Mouse (Mus musculus): ENCODE measurements around the gene Alox5. TPM values are rescaled to one million over a fixed set of nuclear protein-coding genes. Genes with fewer than 3 reads are reported as not detected.
A peak's percentile ranks its signal among the peaks of the same experiment; 100 is the strongest.
"Not testable (repeated sequence)": the region's sequence is repeated elsewhere in the genome, so short reads cannot be mapped to it uniquely, and the experiment has no call there.

The Alox5 gene
- 1 to 10 TPM; 1.5 to 3.8 TPM for total RNA-seq (2021)

- intact Hi-C loops (cut with DNase I) = no loop called here
- no peak for DNase-seq (ENCODE audit: low spot score in 2 of 2)
Observed at GRCm38 (mm10) chr6:116460544-116461283, at the start of gene Alox5. TSS of gene Alox5 (minus strand) at chr6:116461178.

- DNase-seq (ENCODE audit: low spot score in 2 of 2); intact Hi-C loops (cut with DNase I): not testable (repeated sequence)
Observed at GRCm38 (mm10) chr6:116506302-116507003, 45.5 kb upstream of the Alox5 start, which contains the start of gene Olfr212. TSS of gene Olfr212 (plus strand) at chr6:116506516.

- intact Hi-C loops (cut with DNase I) = no loop called here
Observed at GRCm38 (mm10) chr6:116495960-116496359, 35.0 kb upstream of the Alox5 start.

GRCm38 (mm10) chr6:116493742-116494141, 32.8 kb upstream of the Alox5 start:
- intact Hi-C loops (cut with DNase I) = no loop called here
- no peak for DNase-seq (ENCODE audit: low spot score in 2 of 2)

More at GRCm38 (mm10) chr6:116495960-116496359, 35.0 kb upstream of the Alox5 start:
- no peak for DNase-seq (ENCODE audit: low spot score in 2 of 2)

GRCm38 (mm10) chr6:116488791-116489190, 27.8 kb upstream of the Alox5 start, which contains the start of gene Olfr211:
TSS of gene Olfr211 (plus strand) at chr6:116489091.
- intact Hi-C loops (cut with DNase I) = no loop called here
- DNase-seq (ENCODE audit: low spot score in 2 of 2) = no peak

GRCm38 (mm10) chr6:116486833-116487232, 25.9 kb upstream of the Alox5 start:
- intact Hi-C loops (cut with DNase I) = no loop called here
- DNase-seq (ENCODE audit: low spot score in 2 of 2) = no peak

GRCm38 (mm10) chr6:116485081-116485480, 24.1 kb upstream of the Alox5 start:
- DNase-seq (ENCODE audit: low spot score in 2 of 2) = no peak

GRCm38 (mm10) chr6:116468081-116468480, 7.1 kb upstream of the Alox5 start:
- intact Hi-C loops (cut with DNase I) = no loop called here
- DNase-seq (ENCODE audit: low spot score in 2 of 2) = no peak

More at GRCm38 (mm10) chr6:116485081-116485480, 24.1 kb upstream of the Alox5 start:
- intact Hi-C loops (cut with DNase I) = no loop called here

GRCm38 (mm10) chr6:116459232-116459631, 1.7 kb downstream of the Alox5 start:
- DNase-seq (ENCODE audit: low spot score in 2 of 2) = no peak
- intact Hi-C loops (cut with DNase I) = no loop called here

GRCm38 (mm10) chr6:116458728-116459127, 2.2 kb downstream of the Alox5 start:
- intact Hi-C loops (cut with DNase I) = no loop called here
- DNase-seq (ENCODE audit: low spot score in 2 of 2) = no peak

GRCm38 (mm10) chr6:116456482-116456881, 4.5 kb downstream of the Alox5 start:
- intact Hi-C loops (cut with DNase I) = no loop called here

GRCm38 (mm10) chr6:116455781-116456180, 5.2 kb downstream of the Alox5 start:
- DNase-seq (ENCODE audit: low spot score in 2 of 2) = peak in 1 of 2 experiments; percentile 6
- intact Hi-C loops (cut with DNase I) = no loop called here

More at GRCm38 (mm10) chr6:116456482-116456881, 4.5 kb downstream of the Alox5 start:
- no peak for DNase-seq (ENCODE audit: low spot score in 2 of 2)

- intact Hi-C loops (cut with DNase I) = no loop called here
- DNase-seq (ENCODE audit: low spot score in 2 of 2) = no peak
Observed at GRCm38 (mm10) chr6:116440849-116441248, 20.1 kb downstream of the Alox5 start.

- intact Hi-C loops (cut with DNase I) = no loop called here
- DNase-seq (ENCODE audit: low spot score in 2 of 2) = no peak
Observed at GRCm38 (mm10) chr6:116440447-116440846, 20.5 kb downstream of the Alox5 start.

- intact Hi-C loops (cut with DNase I) = no loop called here
- DNase-seq (ENCODE audit: low spot score in 2 of 2) = no peak
Observed at GRCm38 (mm10) chr6:116439531-116439930, 21.4 kb downstream of the Alox5 start.

- no peak for DNase-seq (ENCODE audit: low spot score in 2 of 2)
- intact Hi-C loops (cut with DNase I) = no loop called here
Observed at GRCm38 (mm10) chr6:116438864-116439263, 22.1 kb downstream of the Alox5 start.

GRCm38 (mm10) chr6:116428282-116428681, 32.7 kb downstream of the Alox5 start:
- intact Hi-C loops (cut with DNase I) = loop anchor here (10.0 kb wide), 1 partner anchor 413 kb away; no protein-coding TSS in a partner anchor

GRCm38 (mm10) chr6:116427552-116427951, 33.4 kb downstream of the Alox5 start:
- intact Hi-C loops (cut with DNase I) = loop anchor here (10.0 kb wide), 1 partner anchor 413 kb away; no protein-coding TSS in a partner anchor

More at GRCm38 (mm10) chr6:116428282-116428681, 32.7 kb downstream of the Alox5 start:
- DNase-seq (ENCODE audit: low spot score in 2 of 2) = no peak

GRCm38 (mm10) chr6:116423664-116424063, 37.3 kb downstream of the Alox5 start:
- DNase-seq (ENCODE audit: low spot score in 2 of 2) = no peak
- intact Hi-C loops (cut with DNase I) = loop anchor here (5.0 to 10.0 kb wide), 2 partner anchors 156 to 409 kb away; no protein-coding TSS in a partner anchor

More at GRCm38 (mm10) chr6:116427552-116427951, 33.4 kb downstream of the Alox5 start:
- DNase-seq (ENCODE audit: low spot score in 2 of 2) = no peak

GRCm38 (mm10) chr6:116422991-116423390, 38.0 kb downstream of the Alox5 start:
- no peak for DNase-seq (ENCODE audit: low spot score in 2 of 2)
- intact Hi-C loops (cut with DNase I) = loop anchor here (5.0 to 10.0 kb wide), 2 partner anchors 156 to 408 kb away; no protein-coding TSS in a partner anchor

Measured in left cerebral cortex, postnatal 36 days (tissue).